Mouse (Mus musculus) heart, embryonic 14.5 days (tissue): ENCODE data around the gene Sart1. TPM values are rescaled to one million over a fixed set of nuclear protein-coding genes. Genes with fewer than 3 reads are reported as not detected.
"Not testable (repeated sequence)": the region's sequence is repeated elsewhere in the genome, so short reads cannot be mapped to it uniquely, and the experiment has no call there.

Experiments
- ATAC-seq: fragments of 200-750 bp; cut with Nextera tagmentation; 2 replicates; pipeline ENCODE4 v1.8.0; 2017; ENCODE audit warnings: low read depth, moderate TSS enrichment; ENCODE audit not compliant: insufficient number of reproducible peaks, insufficient read depth, low FRiP score
- H3K27ac ChIP-seq, 2 experiments: fragments of 200-500 bp in 1 of 2; fragments of 300-500 bp in 1 of 2; sonication (generic) in 1 of 2; replicated peaks in 1 of 2; 2 replicates each; pipeline ENCODE4 v1.5.1; 2012 to 2014; ENCODE audit warnings: low read depth in 2 of 2, low read length in 2 of 2, control low read depth in 1 of 2, mild to moderate bottlenecking in 1 of 2, mixed read lengths in 1 of 2; ENCODE audit not compliant: control insufficient read depth in 1 of 2, insufficient read depth in 1 of 2
- H3K27me3 ChIP-seq: fragments of 300-500 bp; sonication (generic); 2 replicates; pipeline ENCODE4 v1.6.1; 2014; ENCODE audit warnings: mild to moderate bottlenecking, low read length, control low read depth; ENCODE audit not compliant: control insufficient read depth, insufficient read depth
- H3K36me3 ChIP-seq: fragments of 300-500 bp; sonication (generic); 2 replicates; pipeline ENCODE4 v1.6.1; 2014; ENCODE audit warnings: mild to moderate bottlenecking, control low read depth, low read length, mixed read lengths; ENCODE audit not compliant: control insufficient read depth, insufficient read depth
- H3K4me1 ChIP-seq, 2 experiments: fragments of 200-500 bp in 1 of 2; fragments of 300-500 bp in 1 of 2; sonication (generic) in 1 of 2; 2 replicates each; pipeline ENCODE4 v1.6.1; 2012 to 2014; ENCODE audit warnings: low read length in 2 of 2, control low read depth in 1 of 2, mixed read lengths in 1 of 2; ENCODE audit not compliant: control insufficient read depth in 2 of 2, insufficient read depth in 2 of 2
- H3K4me2 ChIP-seq: fragments of 300-500 bp; sonication (generic); 2 replicates; pipeline ENCODE4 v1.6.1; 2014; ENCODE audit warnings: mild to moderate bottlenecking, low read length
- H3K4me3 ChIP-seq, 2 experiments: fragments of 200-500 bp in 1 of 2; fragments of 300-500 bp in 1 of 2; sonication (generic) in 1 of 2; 2 replicates each; pipeline ENCODE4 v1.5.1; 2012 to 2014; ENCODE audit warnings: low read length in 2 of 2, mild to moderate bottlenecking in 2 of 2, control low read depth in 1 of 2, low read depth in 1 of 2, moderate library complexity in 1 of 2; ENCODE audit not compliant: control insufficient read depth in 1 of 2, insufficient read depth in 1 of 2
- H3K9ac ChIP-seq: fragments of 300-500 bp; sonication (generic); 2 replicates; pipeline ENCODE4 v1.6.1; 2014; ENCODE audit warnings: mild to moderate bottlenecking, low read length
- H3K9me3 ChIP-seq: fragments of 300-500 bp; sonication (generic); 2 replicates; pipeline ENCODE4 v1.6.1; 2016; ENCODE audit warnings: low read length, control low read depth; ENCODE audit not compliant: control insufficient read depth
- WGBS: fragments of 180-500 bp; shearing (Covaris S2); extraction: QIAGEN DNeasy Blood & Tissue Kit; methylation state at CpG from one replicate; pipeline ENCODE4 v1.1.7; 2014; 5-methylcytosine and 5-hydroxymethylcytosine counted together
- polyA plus RNA-seq: library from polyadenylated mRNA; unstranded; fragments of >200 nt; fragmentation: Nextera tagmentation; extraction: Ambion mirVana; gene quantifications from 2 replicates; pipeline ENCODE4 v1.2.1, GENCODE M21; 2014

The Sart1 gene
- polyA plus RNA-seq, 1 experiment from 2014 or later, result 39.5 TPM

DNA sequence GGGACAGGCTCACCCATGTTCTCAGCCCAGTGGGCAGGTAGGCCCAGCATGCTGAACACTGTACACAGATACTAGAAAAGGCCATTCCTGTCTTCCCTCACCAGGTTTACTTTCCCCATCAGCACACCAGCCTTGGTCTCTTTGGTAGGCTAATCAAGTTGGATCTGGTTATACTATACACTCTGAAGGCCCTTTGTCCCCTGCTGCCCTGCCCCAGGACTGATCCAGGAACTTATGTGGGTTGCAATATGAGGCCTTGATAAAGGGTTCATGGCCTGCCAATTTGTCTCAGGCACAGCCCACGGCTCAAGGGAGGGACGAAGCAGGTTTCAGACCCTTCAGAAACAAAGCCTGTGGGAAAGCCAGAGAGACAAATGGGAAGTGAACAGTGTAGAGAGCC lies 34.9 kb downstream of the Sart1 start:
- WGBS, result 65% methylated on average over 2 of the region's 2 CpGs
- H3K36me3 ChIP-seq, result no peaks in the 10 kb centered on the region
- H3K9ac ChIP-seq, result no peak overlapping the region
- H3K4me2 ChIP-seq, result no peak overlapping the region
- ATAC-seq, result no peak
- peaks cover 0 to 5% of the 10 kb centered on the region in 2 experiments; a peak in 1 of 4 replicates for H3K4me1 ChIP-seq
- no peak overlapping the region for H3K27ac ChIP-seq
- no peaks in the 10 kb centered on the region for H3K27me3 ChIP-seq
- no peak overlapping the region for H3K4me3 ChIP-seq
- H3K9me3 ChIP-seq, result no peaks in the 10 kb centered on the region

- not testable (repeated sequence) for H3K27me3 ChIP-seq, H3K36me3 ChIP-seq, H3K9me3 ChIP-seq, H3K4me1 ChIP-seq, H3K27ac ChIP-seq, ATAC-seq
- H3K4me2 ChIP-seq, result peak within 1 kb of the TSS; percentile 75
- H3K4me3 ChIP-seq, result peak within 1 kb of the TSS; percentile 44 to 47
- WGBS, result 62% methylated on average over 6 of the region's 6 CpGs
- peak within 1 kb of the TSS; percentile 71 for H3K9ac ChIP-seq
These were observed 39.0 kb downstream of the Sart1 start, which contains the start of gene Cst6 for GRCm38 (mm10) chr19:5349502-5349873. Gene Cst6, minus strand, starts transcription at chr19:5349574.

DNA sequence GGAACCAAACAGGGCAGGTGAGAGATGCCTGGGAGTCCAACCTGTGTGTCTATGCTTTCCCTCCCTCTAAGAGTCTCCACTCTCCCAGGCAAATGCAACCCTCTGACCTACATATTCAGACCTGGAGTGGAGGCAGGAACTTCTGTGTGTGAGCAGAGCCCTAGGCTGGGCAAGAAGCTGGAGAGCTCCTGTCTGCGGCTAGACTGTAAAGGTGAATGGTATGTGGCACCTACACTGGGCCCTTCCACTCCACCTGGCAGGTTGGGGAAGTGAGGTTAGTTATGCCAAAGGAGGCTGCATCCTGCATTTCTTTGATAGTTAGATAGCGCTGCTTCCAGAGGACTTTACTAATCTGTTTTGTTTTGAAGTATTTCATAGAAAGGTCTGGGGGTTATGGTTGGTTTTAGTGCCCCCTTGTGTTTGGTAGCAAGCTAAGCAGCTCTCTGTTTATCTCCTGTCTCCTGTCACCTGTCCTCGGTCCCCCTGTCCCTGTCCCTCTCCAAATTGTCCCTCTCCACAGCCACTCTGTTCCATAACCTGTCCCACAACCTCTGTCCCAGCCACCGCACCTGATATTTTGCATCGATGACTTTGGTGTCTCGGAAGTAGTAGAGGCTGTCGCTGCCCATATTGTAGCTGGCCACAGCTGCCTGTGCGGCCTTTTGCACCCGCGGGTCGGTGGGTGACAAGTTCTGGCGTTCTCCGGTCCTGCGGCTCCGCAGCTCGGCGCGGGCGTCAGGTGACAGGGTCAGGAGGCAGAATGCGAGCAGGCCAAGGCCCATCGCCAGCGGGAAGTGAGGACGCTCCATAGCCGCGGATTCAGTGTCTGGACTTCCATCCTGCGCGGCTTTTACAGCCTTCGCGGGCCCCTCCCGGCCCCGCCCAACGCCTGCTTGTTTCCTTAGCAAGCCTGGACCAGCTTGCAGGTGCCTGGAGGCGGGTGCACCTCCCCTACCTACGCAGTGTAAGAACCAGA lies 39.7 kb downstream of the Sart1 start:
- no peaks in the 10 kb centered on the region for H3K9me3 ChIP-seq
- ATAC-seq, result no peak
- no peak overlapping the region for H3K27ac ChIP-seq
- peak overlapping the region; percentile 71 for H3K9ac ChIP-seq
- H3K4me2 ChIP-seq, result peak overlapping the region; percentile 75
- H3K4me1 ChIP-seq, result peaks cover 6% of the 10 kb centered on the region in 2 experiments; a peak in 3 of 4 replicates
- H3K36me3 ChIP-seq, result no peaks in the 10 kb centered on the region
- peak overlapping the region; percentile 44 to 47 for H3K4me3 ChIP-seq
- H3K27me3 ChIP-seq, result no peaks in the 10 kb centered on the region
- WGBS, result 5% methylated on average over 34 of the region's 34 CpGs

- Histone ChIP-seq H3K27ac (no peak overlapping the region), H3K4me3 (no peak overlapping the region), H3K36me3 (no peaks in the 10 kb centered on the region), H3K4me1 (peaks cover 6% of the 10 kb centered on the region in 2 experiments; a peak in 3 of 4 replicates), H3K9me3 (no peaks in the 10 kb centered on the region), H3K4me2 (no peak overlapping the region), H3K9ac (no peak overlapping the region), H3K27me3 (no peaks in the 10 kb centered on the region)
- WGBS, result 77% methylated on average over 6 of the region's 6 CpGs
- no peak for ATAC-seq
These were observed 40.4 kb downstream of the Sart1 start for GRCm38 (mm10) chr19:5348064-5348463.

- H3K9ac ChIP-seq, result no peak overlapping the region
- peak; percentile 75 for ATAC-seq
- no peaks in the 10 kb centered on the region for H3K9me3 ChIP-seq
- no peaks in the 10 kb centered on the region for H3K27me3 ChIP-seq
- H3K27ac ChIP-seq, result peak overlapping the region; percentile 14 to 58; a peak in 1 of 4 replicates
- 52% methylated on average over 6 of the region's 6 CpGs for WGBS
- no peak overlapping the region for H3K4me2 ChIP-seq
- no peak overlapping the region for H3K4me3 ChIP-seq
- no peaks in the 10 kb centered on the region for H3K36me3 ChIP-seq
- peaks cover 6% of the 10 kb centered on the region in 2 experiments; a peak in 3 of 4 replicates for H3K4me1 ChIP-seq
These were observed 43.0 kb downstream of the Sart1 start for GRCm38 (mm10) chr19:5345297-5346131.

- H3K36me3 ChIP-seq, result no peaks in the 10 kb centered on the region
- no peaks in the 10 kb centered on the region for H3K9me3 ChIP-seq
- peaks cover 0 to 6% of the 10 kb centered on the region in 2 experiments; a peak in 2 of 4 replicates for H3K4me1 ChIP-seq
- H3K27me3 ChIP-seq, result no peaks in the 10 kb centered on the region
- ATAC-seq, result no peak
- 84% methylated on average over 7 of the region's 7 CpGs for WGBS
- no peak overlapping the region for H3K9ac ChIP-seq
- H3K4me2 ChIP-seq, result no peak overlapping the region
- H3K27ac ChIP-seq, result no peak overlapping the region
- H3K4me3 ChIP-seq, result no peak overlapping the region
These were observed 47.1 kb downstream of the Sart1 start for GRCm38 (mm10) chr19:5341360-5341759.

DNA sequence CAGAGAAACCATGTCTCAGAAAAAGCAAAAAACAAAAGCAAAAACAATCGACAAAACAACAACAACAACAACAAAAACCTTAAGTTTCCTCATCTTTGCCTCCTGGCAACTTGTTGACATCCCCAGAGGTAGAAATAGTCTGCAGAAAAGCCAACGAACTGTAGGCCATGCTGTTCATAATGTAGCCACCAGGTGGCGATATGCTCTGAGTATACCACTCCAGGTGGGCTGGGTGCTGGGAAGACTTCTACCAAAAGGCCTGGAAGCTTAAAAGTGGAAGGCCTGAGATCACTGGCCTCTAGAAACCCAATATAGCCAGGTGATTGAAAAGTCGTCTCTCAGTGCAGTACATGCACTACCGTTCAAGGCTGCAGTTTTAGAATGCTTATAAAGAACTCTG lies 50.5 kb downstream of the Sart1 start:
- no peak for ATAC-seq
- Histone ChIP-seq H3K27me3 (no peaks in the 10 kb centered on the region), H3K27ac (no peak overlapping the region), H3K9ac (no peak overlapping the region), H3K4me2 (no peak overlapping the region), H3K9me3 (no peaks in the 10 kb centered on the region), H3K36me3 (no peaks in the 10 kb centered on the region), H3K4me1 (peaks cover 6 to 7% of the 10 kb centered on the region in 2 experiments; a peak in 3 of 4 replicates), H3K4me3 (no peak overlapping the region)
- WGBS, result 16% methylated on average over 5 of the region's 5 CpGs
